Mouse (Mus musculus): ENCODE measurements around the gene Inpp4b.

The Inpp4b gene

GRCm38 (mm10) chr8:81463762-81464161 lies 121.4 kb downstream of the Inpp4b start:
- in situ Hi-C loops (cut with MboI): no loop called here

- in situ Hi-C loops (cut with MboI): no loop called here
Measured at GRCm38 (mm10) chr8:81466776-81467175, 124.4 kb downstream of the Inpp4b start.

- in situ Hi-C loops (cut with MboI): loop anchor here (10.0 to 25.0 kb wide), 2 partner anchors 124 to 416 kb away; no protein-coding TSS in a partner anchor
Measured at GRCm38 (mm10) chr8:81478674-81479073, 136.3 kb downstream of the Inpp4b start.

GRCm38 (mm10) chr8:81483834-81484233 lies 141.5 kb downstream of the Inpp4b start:
- in situ Hi-C loops (cut with MboI): loop anchor here (25.0 kb wide), 1 partner anchor 422 kb away; no protein-coding TSS in a partner anchor

- in situ Hi-C loops (cut with MboI): loop anchor here (25.0 kb wide), 1 partner anchor 423 kb away; no protein-coding TSS in a partner anchor
Measured at GRCm38 (mm10) chr8:81485626-81486025, 143.3 kb downstream of the Inpp4b start.

- in situ Hi-C loops (cut with MboI): loop anchor here (25.0 kb wide), 1 partner anchor 428 kb away; no protein-coding TSS in a partner anchor
Measured at GRCm38 (mm10) chr8:81489894-81490661, 147.7 kb downstream of the Inpp4b start.

GRCm38 (mm10) chr8:81491097-81491705 lies 148.8 kb downstream of the Inpp4b start:
- in situ Hi-C loops (cut with MboI): loop anchor here (25.0 kb wide), 1 partner anchor 429 kb away; no protein-coding TSS in a partner anchor

- in situ Hi-C loops (cut with MboI): loop anchor here (25.0 kb wide), 1 partner anchor 429 kb away; no protein-coding TSS in a partner anchor
Measured at GRCm38 (mm10) chr8:81491706-81492204, 149.4 kb downstream of the Inpp4b start.

- in situ Hi-C loops (cut with MboI): loop anchor here (25.0 kb wide), 1 partner anchor 433 kb away; no protein-coding TSS in a partner anchor
Measured at GRCm38 (mm10) chr8:81494823-81495222, 152.5 kb downstream of the Inpp4b start.

GRCm38 (mm10) chr8:81497646-81498045 lies 155.3 kb downstream of the Inpp4b start:
- in situ Hi-C loops (cut with MboI): loop anchor here (25.0 kb wide), 1 partner anchor 435 kb away; no protein-coding TSS in a partner anchor

- in situ Hi-C loops (cut with MboI): no loop called here
Measured at GRCm38 (mm10) chr8:81502216-81502615, 159.9 kb downstream of the Inpp4b start.

GRCm38 (mm10) chr8:81502982-81503381 lies 160.6 kb downstream of the Inpp4b start:
- in situ Hi-C loops (cut with MboI): no loop called here

- in situ Hi-C loops (cut with MboI): no loop called here
Measured at GRCm38 (mm10) chr8:81512826-81513225, 170.5 kb downstream of the Inpp4b start.

- in situ Hi-C loops (cut with MboI): no loop called here
Measured at GRCm38 (mm10) chr8:81514425-81514824, 172.1 kb downstream of the Inpp4b start.

- in situ Hi-C loops (cut with MboI): no loop called here
Measured at GRCm38 (mm10) chr8:81522085-81522484, 179.7 kb downstream of the Inpp4b start.

- in situ Hi-C loops (cut with MboI): no loop called here
Measured at GRCm38 (mm10) chr8:81524561-81524960, 182.2 kb downstream of the Inpp4b start.

- in situ Hi-C loops (cut with MboI): no loop called here
Measured at GRCm38 (mm10) chr8:81527661-81528060, 185.3 kb downstream of the Inpp4b start.

- in situ Hi-C loops (cut with MboI): no loop called here
Measured at GRCm38 (mm10) chr8:81538310-81538709, 196.0 kb downstream of the Inpp4b start.

- in situ Hi-C loops (cut with MboI): no loop called here
Measured at GRCm38 (mm10) chr8:81558550-81558949, 216.2 kb downstream of the Inpp4b start.

GRCm38 (mm10) chr8:81562405-81562804 lies 220.0 kb downstream of the Inpp4b start:
- in situ Hi-C loops (cut with MboI): no loop called here

GRCm38 (mm10) chr8:81565484-81565883 lies 223.1 kb downstream of the Inpp4b start:
- in situ Hi-C loops (cut with MboI): no loop called here

GRCm38 (mm10) chr8:81572319-81573104 lies 230.2 kb downstream of the Inpp4b start:
- in situ Hi-C loops (cut with MboI): no loop called here
